Mouse (Mus musculus) liver, postnatal 0 days (tissue): Measurements from ENCODE around the gene Sstr2. TPM values are rescaled to one million over a fixed set of nuclear protein-coding genes. Genes with fewer than 3 reads are reported as not detected.
"Not testable (repeated sequence)": the region's sequence is repeated elsewhere in the genome, so short reads cannot be mapped to it uniquely, and the experiment has no call there.

Source experiments
- ATAC-seq: fragments of 200-750 bp; cut with Nextera tagmentation; 2 replicates; pipeline ENCODE4 v1.8.0; 2017; ENCODE audit warnings: mild to moderate bottlenecking, moderate library complexity
- DNase-seq: peaks from one replicate; pipeline ENCODE4 v3.0.0-alpha.2; 2016
- H3K27ac ChIP-seq: fragments of 300-500 bp; sonication (generic); 2 replicates; pipeline ENCODE4 v1.5.1; 2014; ENCODE audit warnings: antibody characterized with exemption, moderate library complexity, mild to moderate bottlenecking, low read depth
- H3K27me3 ChIP-seq: fragments of 300-500 bp; sonication (generic); 2 replicates; pipeline ENCODE4 v1.6.1; 2014; ENCODE audit warnings: low read length, control low read depth, mixed read lengths; ENCODE audit not compliant: insufficient read depth
- H3K36me3 ChIP-seq: fragments of 300-500 bp; sonication (generic); replicated peaks from 2 replicates; pipeline ENCODE4 v1.6.1; 2014; ENCODE audit warnings: mild to moderate bottlenecking, control low read depth, low read length, moderate library complexity, mixed read lengths; ENCODE audit not compliant: insufficient read depth
- H3K4me1 ChIP-seq: fragments of 300-500 bp; sonication (generic); 2 replicates; pipeline ENCODE4 v1.6.1; 2014; ENCODE audit warnings: antibody characterized with exemption, mild to moderate bottlenecking, control low read depth; ENCODE audit not compliant: insufficient read depth
- H3K4me2 ChIP-seq: fragments of 300-500 bp; sonication (generic); 2 replicates; pipeline ENCODE4 v1.6.1; 2014; ENCODE audit warnings: low read depth, mild to moderate bottlenecking, low read length, moderate library complexity, mixed read lengths
- H3K4me3 ChIP-seq: fragments of 300-500 bp; sonication (generic); 2 replicates; pipeline ENCODE4 v1.5.1; 2014; ENCODE audit warnings: low read depth, low read length
- H3K9ac ChIP-seq: fragments of 300-500 bp; sonication (generic); replicated peaks from 2 replicates; pipeline ENCODE4 v1.6.1; 2014; ENCODE audit warnings: mild to moderate bottlenecking, moderate library complexity
- H3K9me3 ChIP-seq: fragments of 300-500 bp; sonication (generic); 2 replicates; pipeline ENCODE4 v1.6.1; 2016; ENCODE audit warnings: mild to moderate bottlenecking, control low read depth, low read length, mixed read lengths
- CTCF ChIP-seq: sonication (generic); IDR thresholded peaks from 2 replicates; pipeline ENCODE4 v1.5.1; 2016; ENCODE audit warnings: antibody characterized with exemption, low read depth
- EP300 ChIP-seq: IDR thresholded peaks from 2 replicates; pipeline ENCODE4 v1.6.1; 2016; ENCODE audit warnings: antibody characterized with exemption, low read depth, mild to moderate bottlenecking
- WGBS: fragments of 180-500 bp; shearing (Covaris S2); extraction: QIAGEN DNeasy Blood & Tissue Kit; methylation state at CpG from one replicate; pipeline ENCODE4 v1.1.7; 2014; ENCODE audit not compliant: insufficient replicate concordance; 5-methylcytosine and 5-hydroxymethylcytosine counted together
- polyA plus RNA-seq: library from polyadenylated mRNA; unstranded; fragments of >200 nt; fragmentation: Nextera tagmentation; extraction: Ambion mirVana; gene quantifications from 2 replicates; pipeline ENCODE4 v1.2.1, GENCODE M21; 2015

The Sstr2 gene
- polyA plus RNA-seq, 1 experiment from 2014 or later = 1.6 TPM

DNA sequence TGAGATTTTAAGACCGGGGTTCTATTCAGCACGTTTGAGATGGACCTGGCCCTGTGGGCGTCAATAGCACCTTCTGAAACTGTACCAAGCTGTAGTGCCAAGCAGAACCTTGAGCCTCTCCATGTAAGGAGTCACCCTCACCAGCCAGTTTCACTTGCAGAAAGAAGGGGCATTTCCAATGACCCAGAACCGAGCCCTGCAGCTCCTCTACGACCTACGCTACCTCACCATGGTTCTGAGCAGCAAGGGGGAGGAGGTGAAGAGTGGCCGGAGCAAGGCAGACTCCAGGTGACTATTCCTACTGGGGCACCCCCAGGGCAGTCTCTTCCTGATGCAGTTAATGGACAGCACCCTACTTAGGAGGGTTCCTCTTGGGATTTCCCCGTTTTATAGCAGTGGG lies 39.2 kb downstream of the Sstr2 start:
- H3K4me3 ChIP-seq = no peak overlapping the region
- no peak for ATAC-seq
- H3K9ac ChIP-seq = no peak overlapping the region
- no peaks in the 10 kb centered on the region for H3K9me3 ChIP-seq
- no peak for DNase-seq
- H3K27ac ChIP-seq = no peak overlapping the region
- no peaks in the 10 kb centered on the region for H3K27me3 ChIP-seq
- TF ChIP-seq CTCF (no peak), EP300 (no peak)
- WGBS = 95% methylated on average over 8 of the region's 8 CpGs
- no peaks in the 10 kb centered on the region for H3K4me1 ChIP-seq
- H3K36me3 ChIP-seq = peaks cover 84% of the 10 kb centered on the region
- no peak overlapping the region for H3K4me2 ChIP-seq

DNA sequence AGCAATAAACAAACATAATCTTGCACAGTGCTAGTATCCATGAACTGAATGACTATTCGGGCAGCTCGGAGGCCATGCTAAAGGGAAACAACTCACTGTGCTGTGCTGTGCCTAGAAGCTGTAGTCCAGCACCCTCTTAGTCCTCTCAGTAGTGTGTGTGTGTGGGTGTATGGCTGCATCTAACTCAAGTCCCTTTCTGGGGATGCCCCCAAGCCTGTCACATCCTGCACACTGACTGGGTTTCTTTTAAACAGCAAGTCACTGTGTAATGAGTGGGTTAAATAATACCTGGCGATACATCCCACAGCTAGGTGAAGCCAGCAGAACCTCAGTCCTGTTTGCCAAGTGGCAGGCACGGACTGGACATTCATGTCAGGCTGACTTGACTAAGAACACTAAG lies 39.6 kb downstream of the Sstr2 start:
- no peaks in the 10 kb centered on the region for H3K27me3 ChIP-seq
- peaks cover 84% of the 10 kb centered on the region for H3K36me3 ChIP-seq
- no peaks in the 10 kb centered on the region for H3K4me1 ChIP-seq
- ATAC-seq = no peak
- H3K9me3 ChIP-seq = no peaks in the 10 kb centered on the region
- TF ChIP-seq EP300 = no peak
- TF ChIP-seq CTCF = no peak
- DNase-seq = no peak
- H3K9ac ChIP-seq = no peak overlapping the region
- no peak overlapping the region for H3K4me3 ChIP-seq
- no peak overlapping the region for H3K4me2 ChIP-seq
- no peak overlapping the region for H3K27ac ChIP-seq
- 86% methylated on average over 4 of the region's 4 CpGs for WGBS

DNA sequence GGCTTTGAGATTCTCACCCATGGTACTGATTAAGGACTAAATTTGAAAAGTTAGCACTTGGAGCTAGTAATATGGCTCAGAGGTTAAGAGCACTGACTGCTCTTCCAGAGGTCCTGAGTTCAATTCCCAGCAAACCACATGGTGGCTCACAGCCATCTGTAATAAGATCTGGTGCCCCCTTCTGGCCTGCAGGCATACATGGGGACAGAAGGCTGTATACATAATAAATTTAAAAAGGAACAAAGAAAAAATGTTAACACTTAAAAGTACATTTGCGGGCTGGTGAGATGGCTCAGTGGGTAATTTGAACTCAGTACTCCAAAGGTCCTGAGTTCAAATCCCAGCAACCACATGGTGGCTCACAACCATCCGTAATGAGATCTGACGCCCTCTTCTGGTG lies 41.1 kb downstream of the Sstr2 start:
- 95% methylated on average over 2 of the region's 3 CpGs for WGBS
- TF ChIP-seq CTCF = peak; percentile 26; the same call in 1 of the 2 replicates
- peaks cover 79% of the 10 kb centered on the region for H3K36me3 ChIP-seq

DNA sequence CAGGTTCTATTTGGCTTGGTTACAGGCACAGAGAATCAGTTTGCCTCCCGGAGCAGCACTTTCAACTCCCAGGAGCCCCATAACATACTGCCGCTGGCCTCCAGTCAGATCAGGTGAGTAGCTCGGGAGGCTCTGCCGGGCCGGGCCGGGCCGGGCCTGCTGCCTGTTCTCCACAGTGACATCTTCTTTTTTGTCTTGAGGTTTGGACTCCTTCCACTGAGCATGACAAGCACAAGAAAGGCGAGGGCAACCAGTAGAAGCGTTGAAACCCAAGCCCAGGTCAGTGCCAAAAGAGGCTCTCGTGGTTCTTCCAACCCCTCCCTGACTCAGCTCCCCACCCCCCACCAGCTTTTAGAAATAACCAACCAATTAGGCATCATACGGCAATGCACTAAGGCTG lies 41.8 kb downstream of the Sstr2 start:
- no peak for ATAC-seq
- H3K36me3 ChIP-seq = peaks cover 80% of the 10 kb centered on the region
- no peak for DNase-seq

More for the DNA sequence above, 41.1 kb downstream of the Sstr2 start:
- H3K4me1 ChIP-seq, H3K9me3 ChIP-seq, H3K27ac ChIP-seq, H3K9ac ChIP-seq, H3K4me3 ChIP-seq, H3K4me2 ChIP-seq, H3K27me3 ChIP-seq, ATAC-seq, DNase-seq: not testable (repeated sequence)

DNA sequence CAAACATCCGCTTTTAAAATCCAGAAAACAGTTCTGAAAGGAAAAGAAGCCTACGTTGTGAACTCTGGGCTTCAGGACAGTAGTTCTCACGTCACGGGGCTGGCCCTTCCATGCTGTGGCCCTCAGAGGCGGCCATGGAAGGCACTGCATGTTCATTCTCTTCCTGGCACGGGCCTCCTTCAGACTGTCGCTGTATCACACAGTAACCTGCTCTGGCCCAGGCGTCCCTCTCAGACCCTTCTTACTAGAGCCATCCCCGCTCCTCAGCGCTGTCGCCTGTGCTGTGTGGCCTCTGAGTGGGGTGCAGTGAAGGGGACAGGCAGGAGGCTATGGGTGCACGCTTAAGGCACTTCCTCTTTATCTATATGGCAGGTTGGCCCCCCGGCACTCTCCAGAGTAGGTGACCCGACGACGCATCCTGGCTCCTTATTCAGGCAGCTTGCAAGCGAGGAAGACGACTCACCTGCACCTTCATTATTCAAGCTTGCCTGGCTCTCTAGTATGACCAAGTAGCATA lies 42.8 kb downstream of the Sstr2 start:
- H3K27me3 ChIP-seq = no peaks in the 10 kb centered on the region
- TF ChIP-seq CTCF (no peak), EP300 (no peak)

More for the DNA sequence above, 41.8 kb downstream of the Sstr2 start:
- H3K9me3 ChIP-seq = no peaks in the 10 kb centered on the region
- TF ChIP-seq CTCF (no peak), EP300 (no peak)
- H3K9ac ChIP-seq = no peak overlapping the region
- 81% methylated on average over 11 of the region's 11 CpGs for WGBS
- no peak overlapping the region for H3K27ac ChIP-seq
- no peaks in the 10 kb centered on the region for H3K27me3 ChIP-seq
- H3K4me3 ChIP-seq = no peak overlapping the region
- no peaks in the 10 kb centered on the region for H3K4me1 ChIP-seq
- no peak overlapping the region for H3K4me2 ChIP-seq

DNA sequence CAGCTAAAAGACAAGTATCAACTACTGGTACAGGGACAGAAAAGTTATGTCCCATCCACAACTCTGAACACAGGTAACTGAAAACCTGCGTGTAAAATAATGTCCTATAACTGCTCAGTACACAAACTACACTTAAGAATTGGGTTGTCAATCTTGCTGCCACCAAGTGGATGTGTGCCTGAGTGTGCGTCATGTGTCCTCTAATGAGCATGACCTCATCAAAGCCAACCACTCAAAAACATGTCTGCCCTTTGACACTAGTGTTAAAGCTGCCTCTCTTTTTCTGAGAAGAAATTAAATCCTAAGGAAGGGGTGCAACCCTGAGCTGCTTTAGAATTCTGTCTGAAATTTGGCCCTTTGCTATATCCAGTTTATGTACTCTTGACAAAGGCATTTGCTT lies 45.1 kb downstream of the Sstr2 start:
- Histone ChIP-seq H3K9ac (no peak overlapping the region), H3K36me3 (peaks cover 54% of the 10 kb centered on the region), H3K4me1 (peaks cover 20% of the 10 kb centered on the region), H3K9me3 (no peaks in the 10 kb centered on the region), H3K4me2 (no peak overlapping the region), H3K27ac (no peak overlapping the region), H3K4me3 (no peak overlapping the region), H3K27me3 (no peaks in the 10 kb centered on the region)
- no peak for DNase-seq
- 85% methylated on average over 2 of the region's 2 CpGs for WGBS
- TF ChIP-seq CTCF (no peak), EP300 (no peak)
- no peak for ATAC-seq

More for the DNA sequence above, 42.8 kb downstream of the Sstr2 start:
- Histone ChIP-seq H3K4me3 (no peak overlapping the region), H3K27ac (no peak overlapping the region), H3K4me1 (peaks cover 4% of the 10 kb centered on the region), H3K36me3 (peaks cover 70% of the 10 kb centered on the region), H3K9ac (no peak overlapping the region), H3K4me2 (no peak overlapping the region), H3K9me3 (no peaks in the 10 kb centered on the region)
- no peak for DNase-seq
- WGBS = 88% methylated on average over 18 of the region's 18 CpGs
- no peak for ATAC-seq

DNA sequence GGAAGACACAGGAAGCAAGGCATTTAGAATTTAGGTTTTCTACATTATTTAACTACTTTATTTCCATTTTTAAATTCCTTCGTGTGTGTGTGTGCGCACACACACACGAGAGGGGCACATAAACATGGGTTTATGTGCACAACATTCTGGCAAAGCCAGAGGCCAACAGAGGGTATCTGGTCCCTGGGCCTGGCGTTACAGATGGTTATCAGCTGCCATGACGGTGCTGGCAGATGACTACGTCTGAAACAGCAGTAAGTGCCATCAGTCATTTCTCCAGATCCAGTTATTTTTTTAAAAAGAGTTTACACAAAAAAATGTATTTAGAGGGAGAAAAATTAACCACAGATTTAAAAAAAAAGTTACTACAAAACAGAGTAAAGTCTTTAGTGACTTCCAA lies 47.1 kb downstream of the Sstr2 start:
- no peak overlapping the region for H3K27ac ChIP-seq
- peak overlapping the region; percentile 5; the same call in 1 of the 2 replicates for H3K4me2 ChIP-seq
- no peaks in the 10 kb centered on the region for H3K9me3 ChIP-seq
- peak; percentile 29; the same call in 1 of the 2 replicates for TF ChIP-seq EP300
- no peak for TF ChIP-seq CTCF
- H3K9ac ChIP-seq = no peak overlapping the region
- DNase-seq = no peak
- no peak overlapping the region for H3K4me3 ChIP-seq
- peaks cover 45% of the 10 kb centered on the region for H3K36me3 ChIP-seq
- ATAC-seq = peak; percentile 43
- H3K27me3 ChIP-seq = no peaks in the 10 kb centered on the region
- H3K4me1 ChIP-seq = peaks cover 28% of the 10 kb centered on the region
- 50% methylated on average over 6 of the region's 6 CpGs for WGBS
